Mouse (Mus musculus) olfactory bulb, adult 2 months (tissue): ENCODE measurements around the gene Mecom. TPM values are rescaled to one million over a fixed set of nuclear protein-coding genes. Genes with fewer than 3 reads are reported as not detected.

Experiments
- H3K27ac ChIP-seq: fragments of 200-500 bp; 2 replicates; pipeline ENCODE4 v1.5.1; 2012; ENCODE audit warnings: low read depth, low read length; ENCODE audit not compliant: insufficient read depth
- H3K4me1 ChIP-seq: fragments of 200-500 bp; 2 replicates; pipeline ENCODE4 v1.6.1; 2012; ENCODE audit warnings: low read length; ENCODE audit not compliant: control insufficient read depth, insufficient read depth
- H3K4me3 ChIP-seq: fragments of 200-500 bp; 2 replicates; pipeline ENCODE4 v1.5.1; 2012; ENCODE audit warnings: mild to moderate bottlenecking, low read depth, low read length, moderate library complexity; ENCODE audit not compliant: insufficient read depth
- CTCF ChIP-seq: fragments of 200-500 bp; IDR thresholded peaks from 2 replicates; pipeline ENCODE4 v1.5.1; 2012; ENCODE audit warnings: low read depth, mild to moderate bottlenecking, low read length, moderate library complexity; ENCODE audit not compliant: insufficient read depth
- POLR2A ChIP-seq: fragments of 200-500 bp; IDR thresholded peaks from 2 replicates; pipeline ENCODE4 v1.6.1; 2012; ENCODE audit warnings: mild to moderate bottlenecking, low read depth, low read length, moderate library complexity; ENCODE audit not compliant: insufficient read depth
- WGBS: fragments of 180-500 bp; shearing (Covaris S2); methylation state at CpG from one replicate; pipeline ENCODE4 v1.1.7; 2018; 5-methylcytosine and 5-hydroxymethylcytosine counted together
- polyA plus RNA-seq: library from polyadenylated mRNA; stranded (reverse); fragments of >200 nt; gene quantifications from 2 replicates; pipeline ENCODE4 v1.2.4, GENCODE M21; 2012; ENCODE audit warnings: low replicate concordance; ENCODE audit not compliant: missing spikeins, insufficient read depth, insufficient read length

Mecom gene
- polyA plus RNA-seq, 1 experiment = not detected

DNA sequence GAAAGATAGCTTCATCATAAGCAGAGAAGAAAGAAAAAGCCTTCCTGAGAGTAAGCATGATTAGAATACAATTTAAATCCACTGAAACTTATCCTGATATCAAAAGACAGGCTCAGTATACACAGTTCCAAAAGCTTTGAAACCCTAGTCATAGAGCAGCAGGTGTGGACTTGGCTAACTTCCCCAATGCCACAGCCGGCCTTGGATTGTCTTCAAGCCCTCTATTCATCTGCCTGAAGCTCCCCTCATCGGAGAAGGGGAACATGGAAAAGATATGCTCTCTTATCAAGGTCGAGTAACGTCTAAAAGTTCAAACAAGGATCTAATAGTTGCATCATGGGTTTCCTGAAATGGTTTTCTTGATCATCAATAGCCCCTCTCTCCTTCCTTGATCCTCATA is 152.9 kb downstream of the Mecom start:
- WGBS = 81% methylated on average over 4 of the region's 4 CpGs
- no peak overlapping the region for H3K27ac ChIP-seq
- no peak overlapping the region for H3K4me3 ChIP-seq
- TF ChIP-seq CTCF (no peak), POLR2A (no peak)
- peaks cover 4% of the 10 kb centered on the region for H3K4me1 ChIP-seq

DNA sequence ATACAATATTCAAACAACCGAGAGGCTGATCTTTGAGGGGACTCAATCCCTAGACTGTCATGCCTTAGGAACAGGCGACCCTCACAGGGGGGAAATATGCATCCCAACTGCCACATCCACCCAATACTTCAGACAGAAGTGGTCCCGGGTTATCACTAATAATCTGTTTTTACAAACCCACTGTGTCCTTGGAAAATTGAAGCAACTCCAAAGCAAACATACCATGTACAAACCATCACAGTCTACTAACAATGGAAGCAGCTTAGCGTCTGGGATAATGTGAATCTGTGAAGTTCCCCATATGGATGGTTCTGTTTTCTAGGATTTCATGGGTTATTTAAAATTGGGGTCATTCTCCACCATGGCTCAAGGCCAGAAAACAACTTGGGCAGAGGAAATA is 155.1 kb downstream of the Mecom start:
- no peak for TF ChIP-seq POLR2A
- no peak for TF ChIP-seq CTCF
- Histone ChIP-seq H3K4me1 (peaks cover 7% of the 10 kb centered on the region), H3K4me3 (no peak overlapping the region), H3K27ac (no peak overlapping the region)
- 61% methylated on average over 4 of the region's 4 CpGs for WGBS

DNA sequence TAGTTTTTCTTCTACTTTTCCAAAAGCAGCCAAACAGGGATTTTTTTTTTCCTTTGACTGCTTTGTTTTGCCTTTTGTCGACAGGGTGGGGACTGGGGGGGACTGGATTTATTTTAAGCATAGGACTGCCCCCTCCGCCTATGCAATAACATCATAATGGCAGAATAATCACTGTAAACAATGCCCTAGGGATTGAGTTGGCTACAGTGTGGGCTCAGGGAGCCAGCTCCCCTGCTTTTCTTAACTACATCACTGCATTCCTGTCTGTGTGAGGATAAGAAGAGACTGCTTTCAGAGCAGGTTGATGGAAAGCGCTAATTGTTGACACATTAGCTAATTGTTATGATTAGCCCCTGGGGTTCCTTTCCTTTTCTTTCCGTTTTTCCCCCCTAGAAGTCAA is 155.6 kb downstream of the Mecom start:
- WGBS = 15% methylated on average over 4 of the region's 4 CpGs

DNA sequence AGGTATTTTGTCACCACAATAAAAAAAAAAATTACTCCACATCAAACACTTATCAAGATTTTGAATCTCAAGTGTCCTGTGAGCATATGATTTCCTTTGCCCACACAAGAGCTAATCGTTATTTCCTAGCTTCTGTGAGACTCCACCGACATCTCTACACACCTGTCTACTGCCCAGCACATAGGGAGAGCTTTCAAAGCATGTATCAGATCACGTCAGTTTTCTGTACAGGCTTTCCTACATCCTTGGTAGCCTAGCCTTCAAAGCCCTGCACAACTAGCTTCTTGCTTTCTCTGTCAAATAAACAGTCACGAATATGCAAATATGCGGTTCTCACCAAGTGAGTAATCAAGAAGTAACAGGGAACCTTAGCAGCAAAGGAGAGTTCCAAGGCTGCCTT is 157.5 kb downstream of the Mecom start:
- TF ChIP-seq CTCF = no peak
- TF ChIP-seq POLR2A = no peak
- H3K27ac ChIP-seq = no peak overlapping the region
- H3K4me3 ChIP-seq = no peak overlapping the region
- 87% methylated on average over 5 of the region's 5 CpGs for WGBS
- H3K4me1 ChIP-seq = peaks cover 7% of the 10 kb centered on the region

More for the DNA sequence above, 155.6 kb downstream of the Mecom start:
- TF ChIP-seq POLR2A (no peak), CTCF (no peak)
- H3K4me1 ChIP-seq = peaks cover 7% of the 10 kb centered on the region
- H3K4me3 ChIP-seq = no peak overlapping the region
- no peak overlapping the region for H3K27ac ChIP-seq

DNA sequence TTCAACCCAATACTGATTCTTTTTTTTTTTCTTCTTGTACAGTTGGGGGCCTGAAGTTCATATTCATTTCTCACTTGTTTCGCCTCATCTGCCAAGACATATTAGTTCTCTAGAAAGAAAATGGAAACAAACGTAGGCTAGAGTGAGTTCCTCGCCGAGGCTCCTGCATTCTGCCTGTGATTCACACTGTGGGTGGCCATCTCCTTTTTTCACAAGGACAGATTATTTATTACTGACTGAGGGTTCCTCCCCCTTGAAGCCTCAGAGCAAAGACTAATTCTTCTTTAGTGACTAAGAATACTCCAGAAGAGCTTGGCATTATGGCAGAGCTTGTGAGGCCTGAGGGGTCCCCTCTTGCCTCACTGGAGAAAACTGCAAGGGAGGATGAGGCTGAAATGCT is 167.5 kb downstream of the Mecom start:
- 38% methylated on average over 4 of the region's 4 CpGs for WGBS
- Histone ChIP-seq H3K27ac (peak overlapping the region; percentile 67; the same call in 1 of the 2 replicates), H3K4me3 (no peak overlapping the region), H3K4me1 (peaks cover 5% of the 10 kb centered on the region)
- no peak for TF ChIP-seq POLR2A
- no peak for TF ChIP-seq CTCF

DNA sequence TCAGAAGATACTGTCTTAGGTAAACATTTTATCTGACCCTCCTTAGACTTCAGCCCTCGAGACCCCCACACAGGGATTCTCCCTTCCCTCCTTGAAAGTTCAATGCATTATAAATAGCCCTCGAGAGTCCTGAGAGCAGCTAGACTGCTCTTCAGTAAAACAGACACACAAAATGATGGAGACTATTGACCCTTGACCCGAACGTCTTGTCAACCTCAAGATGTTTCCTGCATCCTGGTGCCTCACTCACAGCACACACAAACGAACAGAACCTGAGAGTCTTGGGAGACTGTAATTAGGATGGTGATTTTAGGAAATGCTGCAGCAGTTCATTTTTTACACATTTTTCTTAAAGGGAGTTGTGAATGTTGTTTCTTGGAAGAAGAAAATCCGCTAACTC is 168.5 kb downstream of the Mecom start:
- Histone ChIP-seq H3K4me1 (peaks cover 5% of the 10 kb centered on the region), H3K4me3 (no peak overlapping the region), H3K27ac (no peak overlapping the region)
- TF ChIP-seq POLR2A (no peak), CTCF (no peak)
- WGBS = 88% methylated on average over 6 of the region's 6 CpGs

DNA sequence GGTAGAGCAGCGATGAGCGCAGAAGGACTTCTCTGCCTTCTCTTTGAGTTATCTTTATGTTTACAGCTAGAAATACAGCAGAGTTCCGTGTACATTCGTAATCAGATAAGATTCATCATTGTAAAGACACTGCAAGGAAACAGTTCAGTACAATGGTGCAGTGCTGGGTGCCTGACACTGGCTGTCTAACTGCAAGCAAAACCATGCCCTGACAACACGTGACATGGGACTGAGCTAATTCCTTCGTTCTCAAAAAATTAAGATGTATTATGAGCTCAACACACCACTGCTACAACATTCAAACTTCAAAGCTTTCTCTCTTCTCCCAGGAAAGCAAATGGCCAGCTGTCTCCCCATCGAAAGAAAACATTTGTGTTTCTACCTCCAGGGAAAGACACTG is 176.3 kb downstream of the Mecom start:
- no peak overlapping the region for H3K4me3 ChIP-seq

DNA sequence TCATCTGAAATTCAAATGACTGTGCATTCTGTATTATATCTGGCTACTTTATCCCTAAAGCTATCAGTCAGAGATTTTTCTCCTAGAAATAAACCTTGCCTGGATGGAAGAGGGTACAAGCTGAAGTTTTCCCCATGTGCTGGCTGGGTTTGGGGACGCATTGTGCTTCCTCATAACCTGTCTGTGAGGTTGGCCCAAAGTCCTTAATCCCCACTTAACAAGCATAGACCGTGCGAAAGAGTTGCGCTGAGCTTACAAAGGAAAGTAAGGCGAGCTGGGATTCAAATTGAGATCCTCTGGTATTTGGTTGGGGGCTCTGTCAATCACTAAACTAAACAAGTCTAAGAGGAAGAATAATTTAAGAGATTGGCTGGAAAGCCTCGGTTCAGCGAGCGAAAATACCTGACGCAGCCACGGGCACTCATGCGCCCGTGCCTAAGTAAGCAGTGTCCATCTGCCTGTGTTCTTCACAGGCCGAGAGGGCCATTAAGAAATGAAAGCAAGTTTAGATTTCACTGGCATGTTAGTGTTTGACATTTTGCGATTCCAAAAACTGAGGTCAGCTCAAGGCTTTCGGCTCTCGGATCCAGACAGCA is 176.8 kb downstream of the Mecom start:
- H3K4me3 ChIP-seq = no peak overlapping the region
- no peaks in the 10 kb centered on the region for H3K4me1 ChIP-seq
- TF ChIP-seq POLR2A = no peak
- TF ChIP-seq CTCF = no peak
- H3K27ac ChIP-seq = no peak overlapping the region
- 51% methylated on average over 16 of the region's 16 CpGs for WGBS

More for the DNA sequence above, 176.3 kb downstream of the Mecom start:
- Histone ChIP-seq H3K4me1 (no peaks in the 10 kb centered on the region), H3K27ac (no peak overlapping the region)
- TF ChIP-seq POLR2A (no peak), CTCF (no peak)
- 53% methylated on average over 7 of the region's 7 CpGs for WGBS

DNA sequence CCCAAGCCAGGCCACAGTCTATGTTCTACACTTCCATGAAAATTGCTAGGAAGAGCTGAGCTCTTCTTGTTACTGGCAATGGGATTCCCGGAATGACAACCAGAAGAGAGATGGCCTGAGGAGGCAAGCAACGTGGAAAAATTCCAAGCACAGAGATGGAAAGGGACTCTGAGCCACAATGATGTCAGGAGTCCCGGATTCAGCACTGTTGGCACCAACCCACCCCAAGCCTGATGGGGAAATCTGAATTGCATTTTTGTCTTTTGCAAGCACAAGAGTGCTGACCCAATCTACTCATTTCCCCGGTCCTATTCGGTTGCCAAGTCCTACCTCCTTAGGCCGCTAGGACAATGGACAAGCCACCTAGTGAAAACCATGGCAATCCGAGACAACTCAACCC is 181.2 kb downstream of the Mecom start:
- no peak overlapping the region for H3K27ac ChIP-seq
- 88% methylated on average over 7 of the region's 7 CpGs for WGBS
- no peak for TF ChIP-seq CTCF
- TF ChIP-seq POLR2A = no peak
- no peak overlapping the region for H3K4me3 ChIP-seq
- H3K4me1 ChIP-seq = no peaks in the 10 kb centered on the region

DNA sequence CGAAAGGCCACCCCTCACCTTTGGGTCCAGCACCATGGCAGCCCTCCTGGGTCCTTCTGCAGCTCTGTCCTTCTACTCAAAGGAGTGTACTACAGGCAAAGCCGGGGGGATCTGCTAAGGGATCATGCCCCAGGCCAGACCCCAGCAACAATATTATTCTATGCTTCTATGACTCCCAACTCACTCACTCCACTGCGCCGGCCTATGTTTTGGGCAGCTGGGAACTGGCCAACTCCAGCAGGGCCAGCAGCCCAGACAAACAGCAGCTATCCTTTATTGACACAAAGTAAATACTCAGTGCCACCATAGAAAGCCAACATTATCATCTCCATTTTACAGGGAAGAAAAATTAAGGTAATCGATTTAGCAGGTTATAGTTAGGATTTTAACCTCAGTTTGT is 186.6 kb downstream of the Mecom start:
- H3K4me3 ChIP-seq = no peak overlapping the region
- no peak overlapping the region for H3K27ac ChIP-seq
- TF ChIP-seq CTCF (no peak), POLR2A (no peak)
- H3K4me1 ChIP-seq = no peaks in the 10 kb centered on the region
- 74% methylated on average over 5 of the region's 5 CpGs for WGBS
